In the genomic region with DNA sequence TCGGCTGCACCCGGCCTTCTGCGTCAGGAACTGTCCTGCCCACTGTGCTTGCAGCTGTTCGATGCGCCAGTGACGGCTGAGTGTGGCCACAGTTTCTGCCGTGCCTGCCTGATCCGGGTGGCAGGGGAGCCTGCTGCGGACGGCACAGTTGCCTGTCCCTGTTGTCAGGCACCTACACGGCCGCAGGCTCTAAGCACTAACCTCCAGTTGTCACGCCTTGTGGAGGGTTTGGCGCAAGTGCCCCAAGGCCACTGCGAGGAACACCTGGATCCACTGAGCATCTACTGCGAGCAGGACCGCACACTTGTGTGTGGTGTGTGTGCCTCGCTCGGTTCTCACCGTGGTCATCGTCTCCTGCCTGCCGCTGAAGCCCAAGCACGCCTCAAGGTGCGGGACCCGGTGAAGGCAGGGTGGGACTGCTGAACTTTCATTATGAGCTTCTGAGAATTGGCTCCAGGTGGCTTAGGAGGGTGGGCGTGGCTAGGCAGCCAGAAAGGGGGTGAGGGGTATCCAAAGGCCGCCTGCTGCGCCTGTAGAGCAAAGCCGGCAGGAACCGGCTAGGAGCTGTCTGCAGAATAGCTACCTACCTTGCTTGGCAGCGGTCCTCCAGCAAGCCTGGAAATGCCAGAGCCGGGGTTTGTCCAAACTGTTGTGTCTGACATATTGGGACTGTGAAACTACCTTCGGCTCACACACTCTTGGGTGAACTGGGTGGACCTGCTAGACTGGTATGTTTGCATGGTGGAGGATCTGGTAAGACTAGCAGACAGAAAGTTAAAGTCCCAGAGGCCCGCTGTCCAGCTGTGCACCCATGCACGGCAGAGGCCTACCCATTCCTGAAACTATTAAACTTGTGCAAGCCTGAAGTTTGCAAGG, we compare ENCODE assay signal across 10 mouse cellular contexts. TPM values are rescaled to one million over a fixed set of nuclear protein-coding genes. Genes with fewer than 3 reads are reported as not detected.
A peak's percentile ranks its signal among the peaks of the same experiment; 100 is the strongest.
DNase-seq lines count a peak whose midpoint lies in the region; ATAC-seq lines count a peak whose summit lies in the region.
"Had no signal": no experiment of that assay in that cellular context is flagged by ENCODE, and none has a peak within 500 bp of the region (broad histone marks: within the 10 kb centered on the region; RNA-seq: fewer than 3 reads in every experiment).

No protein-coding gene starts in this region.

- peaks cover 18 to 22% of the 10 kb centered on the region in 2 experiments for H3K4me1 ChIP-seq in heart, embryonic 14.5 days (ENCODE audit: control insufficient read depth in 2 of 2, insufficient read depth in 2 of 2, low read length in 2 of 2)
- H3K4me1 ChIP-seq in midbrain, embryonic 12.5 days = no peaks in the 10 kb centered on the region

- 25% methylated on average over 35 of the region's 35 CpGs for WGBS in heart, embryonic 14.5 days
- 28% methylated on average over 35 of the region's 35 CpGs for WGBS in midbrain, embryonic 12.5 days

- 0 out of 4 replicates have a peak overlapping the region, but pooled peaks of 1 of the 2 experiments have one; percentile 15 for H3K27ac ChIP-seq in heart, embryonic 14.5 days (replicated peaks in 1 of 2; ENCODE audit: control insufficient read depth in 1 of 2, insufficient read depth in 1 of 2, low read depth in 2 of 2, low read length in 2 of 2)
- no peak overlapping the region for H3K27ac ChIP-seq in midbrain, embryonic 12.5 days (replicated peaks)
- H3K27ac ChIP-seq: left cerebral cortex, adult 2 months had no signal

- H3K4me3 ChIP-seq in heart, embryonic 14.5 days (ENCODE audit: control insufficient read depth in 1 of 2, insufficient read depth in 1 of 2, low read depth in 1 of 2, low read length in 2 of 2) = peak overlapping the region; percentile 16 to 18
- no peak overlapping the region for H3K4me3 ChIP-seq in midbrain, embryonic 12.5 days
- H3K4me3 ChIP-seq: left cerebral cortex, adult 2 months had no signal

- H3K9me3 ChIP-seq in heart, embryonic 14.5 days (ENCODE audit: control insufficient read depth, low read length) = no peaks in the 10 kb centered on the region
- no peaks in the 10 kb centered on the region for H3K9me3 ChIP-seq in midbrain, embryonic 12.5 days

- H3K9ac ChIP-seq in heart, embryonic 14.5 days (ENCODE audit: low read length) = peak overlapping the region; percentile 51
- no peak overlapping the region; the same call in 1 of the 2 replicates for H3K9ac ChIP-seq in midbrain, embryonic 12.5 days (replicated peaks)

- DNase-seq in retina, postnatal 1 day = peak; percentile 11
- no peak for DNase-seq in retina, embryonic 14.5 days (ENCODE audit: low spot score)
- DNase-seq in kidney, postnatal 10 days = peak; percentile 84
- peak; percentile 61 for DNase-seq in urinary bladder, postnatal 25 days (ENCODE audit: low spot score)
- no peak for DNase-seq in frontal cortex, postnatal 25 days (ENCODE audit: low spot score in 2 of 2)
- no peak for DNase-seq in adrenal gland, adult 18-20 months (ENCODE audit: low spot score in 2 of 2)

- peak overlapping the region; percentile 57 for H3K4me2 ChIP-seq in heart, embryonic 14.5 days (ENCODE audit: low read length)
- peak overlapping the region; percentile 2; the same call in 1 of the 2 replicates for H3K4me2 ChIP-seq in midbrain, embryonic 12.5 days (replicated peaks)

- no peaks in the 10 kb centered on the region; the same call in 1 of the 2 replicates for H3K27me3 ChIP-seq in heart, embryonic 14.5 days (ENCODE audit: control insufficient read depth, insufficient read depth, low read length)
- H3K27me3 ChIP-seq in midbrain, embryonic 12.5 days = peaks cover 20% of the 10 kb centered on the region; the same call in 1 of the 2 replicates
- H3K27me3 ChIP-seq: Patski had no signal

- H3K36me3 ChIP-seq in heart, embryonic 14.5 days (ENCODE audit: control insufficient read depth, insufficient read depth, low read length) = no peaks in the 10 kb centered on the region
- H3K36me3 ChIP-seq in midbrain, embryonic 12.5 days = no peaks in the 10 kb centered on the region

- ATAC-seq in heart, embryonic 14.5 days (ENCODE audit: insufficient number of reproducible peaks, insufficient read depth, low FRiP score, low read depth) = no peak
- no peak for ATAC-seq in midbrain, embryonic 12.5 days (ENCODE audit: low FRiP score, low read depth)
- ATAC-seq: Patski had no signal

RNA-seq across cellular contexts. Expression of gene Trim72, which starts 1.0 kb away (rescaled TPM):
- polyA plus RNA-seq in heart, embryonic 14.5 days (2014; fragmentation: Nextera tagmentation; extraction: Ambion mirVana) = 0.38 and 0.54 TPM in 2 replicates
- not detected in 2 replicates for polyA plus RNA-seq in midbrain, embryonic 12.5 days (2016; fragmentation: Nextera tagmentation; extraction: Ambion mirVana)
- under 1 TPM in 1 of 2 experiments, not detected in 1; 0.29 TPM for total RNA-seq in adrenal gland, adult 18-20 months (2021)

RNA-seq across cellular contexts. Expression of gene Pycard, which starts 11.1 kb away (rescaled TPM):
- polyA plus RNA-seq in heart, embryonic 14.5 days (2014; fragmentation: Nextera tagmentation; extraction: Ambion mirVana) = 58.6 and 59.9 TPM in 2 replicates
- polyA plus RNA-seq in midbrain, embryonic 12.5 days (2016; fragmentation: Nextera tagmentation; extraction: Ambion mirVana) = 8.0 and 9.1 TPM in 2 replicates
- total RNA-seq in adrenal gland, adult 18-20 months (2021) = 1 to 10 TPM in 1 of 2 experiments, under 1 TPM in 1; 0.83 to 3.7 TPM

RNA-seq across cellular contexts. Expression of gene Fus, which starts 37.5 kb away (rescaled TPM):
- 40.6 and 41.0 TPM in 2 replicates for polyA plus RNA-seq in heart, embryonic 14.5 days (2014; fragmentation: Nextera tagmentation; extraction: Ambion mirVana)
- polyA plus RNA-seq in midbrain, embryonic 12.5 days (2016; fragmentation: Nextera tagmentation; extraction: Ambion mirVana) = 518 and 540 TPM in 2 replicates
- 100 to 1,000 TPM; 150 to 153 TPM for total RNA-seq in adrenal gland, adult 18-20 months (2021)

RNA-seq across cellular contexts. Expression of gene Itgam, which starts 57.7 kb away (rescaled TPM):
- polyA plus RNA-seq in heart, embryonic 14.5 days (2014; fragmentation: Nextera tagmentation; extraction: Ambion mirVana) = 0.63 and 0.82 TPM in 2 replicates
- 0.42 and 1.0 TPM in 2 replicates for polyA plus RNA-seq in midbrain, embryonic 12.5 days (2016; fragmentation: Nextera tagmentation; extraction: Ambion mirVana)
- 1 to 10 TPM; 4.9 to 6.9 TPM for total RNA-seq in adrenal gland, adult 18-20 months (2021)
- polyA plus RNA-seq: Patski had no signal

RNA-seq across cellular contexts. Expression of gene Gm49368, which starts 57.8 kb away (rescaled TPM):
- not detected in 2 replicates for polyA plus RNA-seq in heart, embryonic 14.5 days (2014; fragmentation: Nextera tagmentation; extraction: Ambion mirVana)
- polyA plus RNA-seq in midbrain, embryonic 12.5 days (2016; fragmentation: Nextera tagmentation; extraction: Ambion mirVana) = not detected in 2 replicates
- under 1 TPM in 1 of 2 experiments, not detected in 1; 0.10 TPM for total RNA-seq in adrenal gland, adult 18-20 months (2021)
- total RNA-seq: left cerebral cortex, adult 2 months had no signal
- polyA plus RNA-seq: Patski had no signal

Comparison
In these comparisons a context has a peak if more than half of its experiments do, and no peak if none do; other contexts are left out.
1. DNase-seq: peak in retina, postnatal 1 day (single experiment), kidney, postnatal 10 days (single experiment) and urinary bladder, postnatal 25 days (single experiment); none in retina, embryonic 14.5 days (single experiment), frontal cortex, postnatal 25 days (0 of 2) and adrenal gland, adult 18-20 months (0 of 2).
2. RNA of gene Fus, which starts 37.5 kb away (polyA plus RNA-seq): 518 to 540 TPM in midbrain, embryonic 12.5 days; 40.6 to 41.0 TPM in heart, embryonic 14.5 days; every median in the first group is over 10 times any median in the second.